Comparison of ENCODE assay signal across 24 mouse cellular contexts in the genomic region with DNA sequence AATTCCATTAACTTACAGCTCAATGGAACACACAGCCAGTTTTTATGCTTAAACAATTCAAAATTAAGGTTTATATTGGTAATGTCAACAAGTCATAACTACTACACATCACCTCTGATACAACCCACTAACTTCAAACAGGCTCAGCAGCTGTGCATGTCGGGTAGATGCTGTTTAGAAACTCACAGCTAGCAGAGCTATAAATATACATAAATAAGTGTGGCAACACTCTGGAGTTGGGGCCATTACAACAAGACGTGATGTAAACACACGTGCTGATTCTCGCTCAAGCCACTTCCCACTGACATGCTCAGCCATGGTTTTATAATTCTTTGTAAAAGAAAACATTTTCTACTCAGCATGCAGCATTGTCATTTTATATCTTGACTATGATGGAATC. TPM values are rescaled to one million over a fixed set of nuclear protein-coding genes. Genes with fewer than 3 reads are reported as not detected.
A peak's percentile ranks its signal among the peaks of the same experiment; 100 is the strongest.
DNase-seq lines count a peak whose midpoint lies in the region; ATAC-seq and TF ChIP-seq lines count a peak whose summit lies in the region.
"Had no signal": no experiment of that assay in that cellular context is flagged by ENCODE, and none has a peak within 500 bp of the region (broad histone marks: within the 10 kb centered on the region; RNA-seq: fewer than 3 reads in every experiment).

No protein-coding gene starts in this region.

- 0 out of 2 replicates have a peak, but pooled peaks cover under 1% of the 10 kb centered on the region for H3K4me1 ChIP-seq in heart, embryonic 11.5 days (ENCODE audit: control insufficient read depth, insufficient read depth, low read length)
- no peaks in the 10 kb centered on the region for H3K4me1 ChIP-seq in lung, embryonic 14.5 days (ENCODE audit: insufficient read depth)
- peaks cover 3% of the 10 kb centered on the region; the same call in 1 of the 2 replicates for H3K4me1 ChIP-seq in lung, adult 2 months (ENCODE audit: control insufficient read depth, insufficient read depth, low read length)
- H3K4me1 ChIP-seq in lung, postnatal 0 days (ENCODE audit: insufficient read depth, low read depth, low read length), result 0 out of 2 replicates have a peak, but pooled peaks cover under 1% of the 10 kb centered on the region
- H3K4me1 ChIP-seq: embryonic facial prominence, embryonic 10.5 days; embryonic facial prominence, embryonic 12.5 days; forebrain, embryonic 15.5 days had no signal

- H3K4me2 ChIP-seq in heart, embryonic 11.5 days, result no peak overlapping the region
- H3K4me2 ChIP-seq in lung, embryonic 14.5 days, result no peak overlapping the region
- no peak overlapping the region for H3K4me2 ChIP-seq in lung, postnatal 0 days (replicated peaks; ENCODE audit: low read depth, low read length)
- H3K4me2 ChIP-seq: embryonic facial prominence, embryonic 12.5 days; forebrain, embryonic 13.5 days; forebrain, embryonic 15.5 days had no signal

- TF ChIP-seq CTCF in lung, embryonic 14.5 days (IDR thresholded peaks at IDR 0.05; ENCODE audit: low read depth), result no peak
- TF ChIP-seq CTCF in lung, adult 2 months (IDR thresholded peaks at IDR 0.05; ENCODE audit: insufficient read depth, low read length), result no peak
- no peak for TF ChIP-seq CTCF in lung, postnatal 0 days (IDR thresholded peaks at IDR 0.05)

- H3K4me3 ChIP-seq in heart, embryonic 11.5 days (ENCODE audit: low read depth, low read length), result no peak overlapping the region
- H3K4me3 ChIP-seq in lung, embryonic 14.5 days (ENCODE audit: low read depth, low read length), result no peak overlapping the region
- H3K4me3 ChIP-seq in lung, adult 2 months (replicated peaks; ENCODE audit: extremely low read depth, low read depth, low read length), result no peak overlapping the region
- no peak overlapping the region for H3K4me3 ChIP-seq in lung, postnatal 0 days (ENCODE audit: low read depth, low read length)
- H3K4me3 ChIP-seq: embryonic facial prominence, embryonic 10.5 days; embryonic facial prominence, embryonic 12.5 days; forebrain, embryonic 13.5 days; forebrain, embryonic 15.5 days had no signal

- peaks cover 11% of the 10 kb centered on the region; the same call in 1 of the 2 replicates for H3K36me3 ChIP-seq in heart, embryonic 11.5 days (ENCODE audit: control insufficient read depth, insufficient read depth, low read length)
- peaks cover 38% of the 10 kb centered on the region for H3K36me3 ChIP-seq in lung, embryonic 14.5 days (ENCODE audit: insufficient read depth)
- peaks cover 9% of the 10 kb centered on the region; the same call in 1 of the 2 replicates for H3K36me3 ChIP-seq in lung, postnatal 0 days (ENCODE audit: insufficient read depth, low read length)

- no peak for ATAC-seq in heart, embryonic 11.5 days (replicated peaks; ENCODE audit: insufficient number of reproducible peaks, low FRiP score, low TSS enrichment)
- peak; percentile 69 for ATAC-seq in lung, embryonic 14.5 days (ENCODE audit: insufficient read depth)
- peak; percentile 26; the same call in 1 of the 2 replicates for ATAC-seq in lung, postnatal 0 days
- ATAC-seq: activated CD4-positive, CD25-positive, alpha-beta regulatory T cell, adult 4 months; CD4-positive, CD25-positive, alpha-beta regulatory T cell, adult 4 months; forebrain, embryonic 13.5 days; forebrain, embryonic 15.5 days; Patski had no signal

- TF ChIP-seq EP300 in lung, postnatal 0 days (IDR thresholded peaks at IDR 0.05), result no peak

- H3K27me3 ChIP-seq in heart, embryonic 11.5 days (ENCODE audit: control insufficient read depth, insufficient read depth, low read length), result no peaks in the 10 kb centered on the region
- H3K27me3 ChIP-seq in lung, embryonic 14.5 days (ENCODE audit: insufficient read depth, low read length), result no peaks in the 10 kb centered on the region
- no peaks in the 10 kb centered on the region for H3K27me3 ChIP-seq in lung, postnatal 0 days (replicated peaks; ENCODE audit: insufficient read depth, low read length)
- H3K27me3 ChIP-seq: CH12.LX; embryonic facial prominence, embryonic 12.5 days; forebrain, embryonic 13.5 days; forebrain, embryonic 15.5 days; Patski had no signal

- H3K27ac ChIP-seq in heart, embryonic 11.5 days (ENCODE audit: low read depth, low read length), result no peak overlapping the region
- no peak overlapping the region for H3K27ac ChIP-seq in lung, embryonic 14.5 days (ENCODE audit: low read depth)
- H3K27ac ChIP-seq in lung, postnatal 0 days (ENCODE audit: low read length), result no peak overlapping the region
- H3K27ac ChIP-seq: embryonic facial prominence, embryonic 10.5 days; embryonic facial prominence, embryonic 12.5 days; forebrain, embryonic 13.5 days; forebrain, embryonic 15.5 days had no signal

- 73% methylated on average over 4 of the region's 4 CpGs for WGBS in heart, embryonic 11.5 days (ENCODE audit: insufficient replicate concordance)
- 42% methylated on average over 4 of the region's 4 CpGs for WGBS in lung, embryonic 14.5 days
- WGBS in lung, adult 2 months, result 61% methylated on average over 4 of the region's 4 CpGs
- WGBS in lung, postnatal 0 days, result 48% methylated on average over 4 of the region's 4 CpGs

- H3K9me3 ChIP-seq in heart, embryonic 11.5 days (replicated peaks; ENCODE audit: control insufficient read depth, low read length), result no peaks in the 10 kb centered on the region
- H3K9me3 ChIP-seq in lung, embryonic 14.5 days (ENCODE audit: low read depth, low read length), result no peaks in the 10 kb centered on the region
- H3K9me3 ChIP-seq in lung, postnatal 0 days (ENCODE audit: low read length), result no peaks in the 10 kb centered on the region
- H3K9me3 ChIP-seq: embryonic facial prominence, embryonic 10.5 days; embryonic facial prominence, embryonic 12.5 days; forebrain, embryonic 13.5 days; forebrain, embryonic 15.5 days; G1E had no signal

- no peak for TF ChIP-seq POLR2A in lung, adult 2 months (IDR thresholded peaks at IDR 0.05; ENCODE audit: borderline replicate concordance, extremely low read depth, low read depth, low read length)

- peak; percentile 13 for DNase-seq in heart, adult 11 months
- peak; percentile 50 for DNase-seq in lung, embryonic 14.5 days
- DNase-seq in lung, adult 2 months, result no peak
- DNase-seq in lung, postnatal 0 days (ENCODE audit: low spot score), result peak; percentile 35
- DNase-seq in lung, postnatal 36 days, result no peak
- DNase-seq: adrenal gland, adult 8-10 months; adrenal gland, postnatal 14 days; adrenal gland, postnatal 36 days; B cell, adult 2 months; cerebellum, adult 11-12 months; cerebellum, adult 2 months; cerebellum, adult 9-10 months; cerebellum, postnatal 10 days; cerebellum, postnatal 25 days had no signal

- H3K9ac ChIP-seq in heart, embryonic 11.5 days (ENCODE audit: low read depth, low read length), result no peak overlapping the region
- no peak overlapping the region for H3K9ac ChIP-seq in lung, embryonic 14.5 days
- no peak overlapping the region for H3K9ac ChIP-seq in lung, postnatal 0 days (replicated peaks; ENCODE audit: low read depth)
- H3K9ac ChIP-seq: embryonic facial prominence, embryonic 12.5 days; forebrain, embryonic 13.5 days; forebrain, embryonic 15.5 days had no signal

RNA-seq across cellular contexts. Expression of a gene that starts 9.9 kb away (rescaled TPM):
- polyA plus RNA-seq in heart, embryonic 11.5 days (2014; fragmentation: Nextera tagmentation; extraction: Ambion mirVana), result 93.1 and 97.9 TPM in 2 replicates
- polyA plus RNA-seq in lung, embryonic 14.5 days (2014; fragmentation: Nextera tagmentation; extraction: Ambion mirVana), result 68.9 and 71.4 TPM in 2 replicates
- polyA plus RNA-seq in lung, adult 2 months (2012; rRNA removed), result 5.4 and 12.3 TPM in 2 replicates
- 45.0 and 53.0 TPM in 2 replicates for polyA plus RNA-seq in lung, postnatal 0 days (2015; fragmentation: Nextera tagmentation; extraction: Ambion mirVana)

RNA-seq across cellular contexts. Expression of a gene that starts 10.0 kb away (rescaled TPM):
- polyA plus RNA-seq in heart, embryonic 11.5 days (2014; fragmentation: Nextera tagmentation; extraction: Ambion mirVana), result 51.9 and 52.1 TPM in 2 replicates
- polyA plus RNA-seq in lung, embryonic 14.5 days (2014; fragmentation: Nextera tagmentation; extraction: Ambion mirVana), result 79.1 and 93.3 TPM in 2 replicates
- polyA plus RNA-seq in lung, adult 2 months (2012; rRNA removed), result 0.49 and 1.3 TPM in 2 replicates
- 8.3 and 10.3 TPM in 2 replicates for polyA plus RNA-seq in lung, postnatal 0 days (2015; fragmentation: Nextera tagmentation; extraction: Ambion mirVana)

RNA-seq across cellular contexts. Expression of a gene that starts 41.9 kb away (rescaled TPM):
- 1.0 and 1.8 TPM in 2 replicates for polyA plus RNA-seq in heart, embryonic 11.5 days (2014; fragmentation: Nextera tagmentation; extraction: Ambion mirVana)
- 2.0 and 2.1 TPM in 2 replicates for polyA plus RNA-seq in lung, embryonic 14.5 days (2014; fragmentation: Nextera tagmentation; extraction: Ambion mirVana)
- polyA plus RNA-seq in lung, adult 2 months (2012; rRNA removed), result not detected in 2 replicates
- 1.2 and 2.0 TPM in 2 replicates for polyA plus RNA-seq in lung, postnatal 0 days (2015; fragmentation: Nextera tagmentation; extraction: Ambion mirVana)
- polyA plus RNA-seq: embryonic facial prominence, embryonic 10.5 days had no signal

Comparison
In these comparisons a context has a peak if more than half of its experiments do, and no peak if none do; other contexts are left out.
1. DNase-seq: peak in heart, adult 11 months (single experiment), lung, embryonic 14.5 days (single experiment) and lung, postnatal 0 days (single experiment); none in lung, adult 2 months (single experiment) and lung, postnatal 36 days (single experiment).